Mouse (Mus musculus): ENCODE data around the gene 3110009E18Rik.
A peak's percentile ranks its signal among the peaks of the same experiment; 100 is the strongest.

The 3110009E18Rik gene

DNA sequence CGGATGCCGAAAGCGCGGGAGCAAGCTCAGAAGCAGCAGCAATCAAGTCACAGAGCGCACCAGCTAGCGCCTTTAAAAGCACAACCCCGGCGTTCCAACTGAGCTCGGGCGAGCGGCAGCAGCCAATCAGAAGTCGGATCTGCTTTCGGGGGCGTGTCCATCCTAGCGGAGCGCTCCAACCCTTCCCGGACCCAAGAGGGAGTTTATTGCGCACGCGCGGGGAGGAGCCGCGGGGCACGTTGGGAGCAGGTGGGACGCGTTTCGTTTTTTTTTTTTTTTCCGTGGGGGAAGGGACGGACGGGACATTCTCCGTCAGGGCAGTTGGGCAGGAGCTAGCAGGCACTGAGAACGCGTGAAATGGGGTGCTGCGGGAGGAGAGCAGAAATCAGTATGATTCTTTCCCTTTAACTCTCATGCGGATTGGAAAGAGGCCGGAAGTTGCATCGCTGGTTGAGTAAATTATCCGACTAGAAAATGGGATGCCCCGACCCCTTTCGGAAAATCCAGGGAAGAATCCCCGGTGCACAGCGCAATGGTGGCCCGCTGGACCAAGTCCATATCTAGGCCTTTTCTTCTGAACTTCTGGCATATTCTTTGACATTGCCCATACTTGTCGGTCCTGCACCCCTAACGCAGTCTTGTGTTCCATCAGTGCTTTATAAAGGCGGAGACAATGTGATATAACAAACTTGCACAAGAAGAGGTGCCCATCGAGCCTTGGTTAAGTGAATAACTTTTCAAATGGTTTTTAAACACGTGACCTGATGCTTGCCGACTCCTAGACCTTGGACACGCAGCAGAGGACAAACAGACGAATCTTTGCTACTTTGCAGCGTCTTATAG is at the start of gene 3110009E18Rik, which contains the start of gene Dbi:
Gene 3110009E18Rik, plus strand, starts transcription at position 219 of the 843 bp plus-strand sequence.
Gene Dbi, minus strand, starts transcription at position 110 of the 843 bp plus-strand sequence.
- DNase-seq: peak; percentile 99

GRCm38 (mm10) chr1:120072900-120073299 is 48.1 kb upstream of the 3110009E18Rik start:
- no peak for DNase-seq

- DNase-seq: peak; percentile 37
Observed at GRCm38 (mm10) chr1:120073519-120074306, 47.3 kb upstream of the 3110009E18Rik start, which contains the start of gene Tmem37. TSS of gene Tmem37 (minus strand) at chr1:120074074.

GRCm38 (mm10) chr1:120074307-120074702 is 46.7 kb upstream of the 3110009E18Rik start:
- DNase-seq: peak; percentile 19

GRCm38 (mm10) chr1:120074931-120075330 is 46.1 kb upstream of the 3110009E18Rik start:
- no peak for DNase-seq

DNA sequence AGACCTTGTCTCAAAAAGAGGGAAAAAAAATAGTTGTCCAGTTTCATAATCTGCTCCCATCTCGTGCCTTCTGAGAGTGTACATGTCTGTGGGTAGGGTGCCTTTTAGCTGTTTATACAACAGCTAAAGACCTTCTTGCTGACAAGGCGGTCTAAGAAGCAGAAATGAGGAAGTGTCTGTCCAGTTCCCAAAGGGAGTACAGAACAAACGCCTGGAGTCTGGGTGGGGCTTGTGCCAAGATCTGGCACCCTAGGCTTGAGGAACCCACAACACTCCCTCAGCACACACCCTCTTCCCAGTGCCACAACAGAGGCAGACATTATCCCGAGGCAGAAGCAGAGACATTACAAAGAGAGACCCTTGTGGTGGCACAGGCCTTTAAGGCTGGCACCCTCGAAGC is 45.5 kb upstream of the 3110009E18Rik start:
- DNase-seq: no peak

GRCm38 (mm10) chr1:120077746-120078410 is 43.1 kb upstream of the 3110009E18Rik start:
- DNase-seq: no peak

DNA sequence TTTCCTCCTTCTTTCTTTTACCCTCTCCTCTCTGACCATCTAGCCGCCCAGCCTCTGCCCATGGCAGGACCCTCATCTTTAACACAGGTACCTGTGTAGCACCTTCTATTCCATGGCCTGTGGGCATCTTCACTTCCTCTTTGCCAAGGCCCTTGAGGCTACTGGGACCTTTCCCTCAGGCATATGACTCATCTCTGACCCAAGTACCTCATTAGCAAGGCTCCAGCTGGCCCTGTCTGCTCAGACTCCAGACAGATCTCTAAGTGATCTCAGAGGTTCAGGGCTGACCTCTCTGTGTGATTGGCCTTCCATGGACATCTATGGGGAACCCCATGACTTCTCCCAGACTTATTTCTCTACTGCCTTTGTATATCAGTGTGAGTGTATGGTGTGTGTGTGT is 40.4 kb upstream of the 3110009E18Rik start:
- DNase-seq: no peak

- DNase-seq: no peak
Observed at GRCm38 (mm10) chr1:120082957-120083585, 37.9 kb upstream of the 3110009E18Rik start.

DNA sequence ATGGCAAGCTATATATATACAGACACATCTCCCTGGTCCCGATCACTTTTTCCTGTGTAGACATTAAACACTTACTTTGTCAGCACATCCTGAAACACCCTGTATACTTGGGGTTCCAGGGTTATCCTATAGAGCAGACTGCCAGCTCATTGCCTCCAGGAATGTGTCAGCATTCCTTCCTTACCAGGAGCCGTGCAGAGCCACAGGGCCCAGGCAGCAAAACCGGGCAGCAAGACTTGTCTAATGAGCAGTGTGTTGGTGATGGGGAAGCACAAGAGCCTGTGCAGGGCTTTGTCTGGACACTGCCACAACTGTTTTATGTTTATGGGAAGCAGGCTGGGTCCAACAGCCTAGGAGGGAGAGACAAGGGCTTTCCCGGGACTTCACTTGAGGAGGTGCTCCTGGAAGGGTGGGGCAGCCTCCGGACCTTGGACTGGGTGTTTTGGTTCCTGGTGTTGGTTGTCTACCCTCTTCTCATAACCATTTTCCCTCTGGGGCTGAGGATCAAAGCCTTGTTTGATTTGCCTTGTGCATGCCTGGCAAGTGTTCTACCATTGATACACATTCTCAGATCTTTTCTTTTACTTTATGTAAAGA is 37.0 kb upstream of the 3110009E18Rik start:
- no peak for DNase-seq

DNA sequence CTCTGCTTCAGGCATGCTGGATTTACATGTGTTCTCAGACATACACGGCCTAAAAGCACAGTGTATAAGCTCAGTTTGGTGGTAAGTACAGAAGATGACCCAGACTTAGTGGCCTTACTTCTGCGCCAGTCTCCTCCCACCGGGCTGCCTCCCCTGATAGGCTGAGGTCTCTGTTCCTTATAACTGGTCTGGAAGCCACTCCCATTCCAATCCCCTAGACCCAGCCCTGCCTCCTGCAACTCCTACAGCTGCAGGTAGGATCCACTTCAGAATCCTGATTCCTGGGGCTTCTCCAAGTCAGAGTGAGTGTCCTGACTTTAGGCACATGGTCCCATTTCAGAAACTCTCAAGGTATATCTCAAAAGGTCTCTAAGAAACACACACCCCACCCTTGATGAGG is 35.3 kb upstream of the 3110009E18Rik start:
- no peak for DNase-seq

GRCm38 (mm10) chr1:120086644-120087043 is 34.3 kb upstream of the 3110009E18Rik start:
- no peak for DNase-seq

- no peak for DNase-seq
Observed at GRCm38 (mm10) chr1:120089180-120089579, 31.8 kb upstream of the 3110009E18Rik start.

- DNase-seq: no peak
Observed at GRCm38 (mm10) chr1:120090880-120091570, 30.0 kb upstream of the 3110009E18Rik start.

GRCm38 (mm10) chr1:120093482-120094134 is 27.4 kb upstream of the 3110009E18Rik start:
- DNase-seq: peak; percentile 85

GRCm38 (mm10) chr1:120094920-120095319 is 26.1 kb upstream of the 3110009E18Rik start:
- no peak for DNase-seq

DNA sequence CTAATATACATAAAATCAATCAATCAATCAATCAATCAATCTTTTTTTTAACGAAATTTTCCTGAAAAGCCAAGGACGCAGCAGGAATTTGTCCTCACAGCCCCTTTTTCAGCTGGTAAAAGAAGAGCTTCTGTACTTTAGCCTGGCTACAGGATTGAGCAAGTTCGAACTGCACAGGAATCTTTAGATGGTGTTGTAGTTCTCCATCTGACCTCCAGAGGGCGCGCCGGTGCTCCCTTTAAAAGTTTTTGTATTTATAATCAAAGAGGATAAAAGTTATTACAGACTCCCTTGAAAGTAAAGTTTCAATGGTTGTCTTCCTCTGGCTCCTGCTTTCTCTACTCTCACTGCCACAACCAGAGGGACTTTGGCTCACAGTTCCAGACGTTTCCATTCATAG is 22.7 kb upstream of the 3110009E18Rik start:
- peak; percentile 65 for DNase-seq

GRCm38 (mm10) chr1:120099483-120099882 is 21.5 kb upstream of the 3110009E18Rik start:
- peak; percentile 21 for DNase-seq

- no peak for DNase-seq
Observed at GRCm38 (mm10) chr1:120100456-120101226, 20.3 kb upstream of the 3110009E18Rik start.

GRCm38 (mm10) chr1:120101227-120101609 is 19.8 kb upstream of the 3110009E18Rik start:
- DNase-seq: no peak
